ENCODE assay signal across 19 mouse cellular contexts in the genomic region with DNA sequence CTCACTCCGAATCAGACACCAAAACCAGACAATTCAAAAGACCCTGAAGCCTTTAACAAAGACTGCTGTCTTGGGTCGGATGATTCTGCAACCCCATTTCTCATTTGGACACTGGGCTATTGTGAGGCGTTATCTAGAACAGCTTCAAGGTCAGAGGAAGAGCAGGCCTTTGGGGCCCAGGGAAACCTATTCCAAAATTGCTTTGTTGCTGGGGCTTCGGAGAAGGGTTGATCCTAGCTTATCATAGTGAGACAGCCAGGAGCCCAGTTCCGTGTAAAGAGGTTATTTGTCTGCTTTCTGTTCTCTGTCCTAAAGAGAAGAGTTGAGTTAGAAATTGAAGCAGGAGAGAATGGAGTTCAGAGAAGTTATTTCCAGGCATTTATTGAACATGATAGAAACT.
"Had no signal": no experiment of that assay in that cellular context is flagged by ENCODE, and none has a peak within 500 bp of the region (broad histone marks: within the 10 kb centered on the region; RNA-seq: fewer than 3 reads in every experiment).

No protein-coding gene starts in this region.

- H3K4me3 ChIP-seq: kidney, embryonic 15.5 days; left cerebral cortex, adult 2 months; liver, embryonic 15.5 days; midbrain, embryonic 12.5 days; midbrain, embryonic 15.5 days; neural tube, embryonic 12.5 days; neural tube, embryonic 15.5 days had no signal

- H3K27ac ChIP-seq: kidney, embryonic 15.5 days; left cerebral cortex, adult 2 months; liver, embryonic 15.5 days; macrophage; midbrain, embryonic 12.5 days; midbrain, embryonic 15.5 days; neural tube, embryonic 12.5 days; neural tube, embryonic 15.5 days; stomach, postnatal 0 days had no signal

- DNase-seq: kidney, adult 8-10 months; kidney, postnatal 10 days; kidney, postnatal 36 days; layer of hippocampus, postnatal 36 days; lung, embryonic 14.5 days; right cerebral cortex, adult 18-20 months; right cerebral cortex, postnatal 14 days; right cerebral cortex, postnatal 4 days; thymus, adult 18-20 months; thymus, postnatal 4 days had no signal
